Mouse (Mus musculus): ENCODE measurements around the gene Ppp2r5c.

DNA sequence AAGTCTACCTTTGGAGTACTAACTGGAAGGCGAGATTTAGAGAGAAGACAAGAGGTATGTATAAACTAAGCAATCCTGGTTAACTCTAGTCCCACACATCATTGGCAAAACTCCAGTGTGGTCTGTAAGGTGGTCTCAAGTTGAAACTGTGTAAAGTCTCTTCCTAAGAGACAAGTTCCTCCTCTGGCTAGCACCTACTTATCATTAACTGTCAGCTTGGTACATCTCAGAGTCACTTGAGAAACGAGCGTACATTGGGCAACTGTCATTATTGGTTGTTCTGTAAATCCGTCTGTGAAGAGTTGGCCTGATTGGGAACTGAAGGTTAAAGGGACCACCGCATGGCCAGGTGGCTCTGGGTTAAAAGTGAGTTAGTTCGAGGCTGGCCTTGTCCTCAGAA lies 141.7 kb downstream of the Ppp2r5c start:
- no peak for TF ChIP-seq JUND (IDR thresholded peaks at IDR 0.05; ENCODE audit: low read depth, low read length)
- no peak for TF ChIP-seq USF2 (IDR thresholded peaks at IDR 0.05; ENCODE audit: borderline replicate concordance in 1 of 2, insufficient read depth in 1 of 2, low read depth in 1 of 2, low read length in 2 of 2)

Measured in MEL (cell line).